Mouse (Mus musculus): ENCODE measurements around the gene Gm17482.

The Gm17482 gene

GRCm38 (mm10) chr6:115307134-115307533 is 80.0 kb downstream of the Gm17482 start:
- no peak for DNase-seq

All from kidney, postnatal 36 days (tissue).